Mouse (Mus musculus) regulatory T cell (primary cell): ENCODE results near the gene Plpp7.

Experiments
- in situ Hi-C: fragments of 300-600 bp; cut with MboI, MseI; formaldehyde crosslinking; loops from one replicate; pipeline ENCODE4 v1.15.1; 2025; ENCODE audit warnings: high pct_unique_total_duplicates

Gene Plpp7

GRCm38 (mm10) chr2:32096122-32096420 is 743 bp downstream of the Plpp7 start:
- in situ Hi-C loops: no loop called here

GRCm38 (mm10) chr2:32102944-32103343 is 7.6 kb downstream of the Plpp7 start:
- in situ Hi-C loops: no loop called here

- in situ Hi-C loops: no loop called here
Measured at GRCm38 (mm10) chr2:32103557-32103956, 8.2 kb downstream of the Plpp7 start.

GRCm38 (mm10) chr2:32104122-32104521 is 8.8 kb downstream of the Plpp7 start:
- in situ Hi-C loops: no loop called here

GRCm38 (mm10) chr2:32105117-32105913 is 10.0 kb downstream of the Plpp7 start:
- in situ Hi-C loops: no loop called here

GRCm38 (mm10) chr2:32105930-32106329 is 10.6 kb downstream of the Plpp7 start:
- in situ Hi-C loops: no loop called here

- in situ Hi-C loops: no loop called here
Measured at GRCm38 (mm10) chr2:32111268-32111667, 15.9 kb downstream of the Plpp7 start.

- in situ Hi-C loops: no loop called here
Measured at GRCm38 (mm10) chr2:32112548-32112947, 17.2 kb downstream of the Plpp7 start.

GRCm38 (mm10) chr2:32115851-32116268 is 20.5 kb downstream of the Plpp7 start:
- in situ Hi-C loops: no loop called here

- in situ Hi-C loops: no loop called here
Measured at GRCm38 (mm10) chr2:32119802-32120750, 24.7 kb downstream of the Plpp7 start.

- in situ Hi-C loops: no loop called here
Measured at GRCm38 (mm10) chr2:32121150-32121549, 25.8 kb downstream of the Plpp7 start.

GRCm38 (mm10) chr2:32121785-32122184 is 26.5 kb downstream of the Plpp7 start:
- in situ Hi-C loops: no loop called here

GRCm38 (mm10) chr2:32127653-32128535 is 32.6 kb downstream of the Plpp7 start:
- in situ Hi-C loops: no loop called here

GRCm38 (mm10) chr2:32128536-32128841 is 33.2 kb downstream of the Plpp7 start:
- in situ Hi-C loops: no loop called here

- in situ Hi-C loops: loop anchor here (5.0 to 10.0 kb wide), 4 partner anchors 42 to 985 kb away; partner anchors contain the start of gene Fnbp1
Measured at GRCm38 (mm10) chr2:32129383-32130074, 34.2 kb downstream of the Plpp7 start.

- in situ Hi-C loops: loop anchor here (5.0 to 10.0 kb wide), 4 partner anchors 43 to 986 kb away; partner anchors contain the start of gene Fnbp1
Measured at GRCm38 (mm10) chr2:32130435-32130834, 35.1 kb downstream of the Plpp7 start.

GRCm38 (mm10) chr2:32131205-32131834 is 36.0 kb downstream of the Plpp7 start:
- in situ Hi-C loops: loop anchor here (5.0 to 10.0 kb wide), 4 partner anchors 44 to 987 kb away; partner anchors contain the start of gene Fnbp1

- in situ Hi-C loops: loop anchor here (5.0 to 10.0 kb wide), 4 partner anchors 45 to 987 kb away; partner anchors contain the start of gene Fnbp1
Measured at GRCm38 (mm10) chr2:32131866-32132566, 36.7 kb downstream of the Plpp7 start.

GRCm38 (mm10) chr2:32132567-32132992 is 37.3 kb downstream of the Plpp7 start:
- in situ Hi-C loops: loop anchor here (5.0 to 10.0 kb wide), 4 partner anchors 45 to 988 kb away; partner anchors contain the start of gene Fnbp1
